Mouse (Mus musculus): ENCODE results near the gene St8sia6.
"Not testable (repeated sequence)": the region's sequence is repeated elsewhere in the genome, so short reads cannot be mapped to it uniquely, and the experiment has no call there.

- TF ChIP-seq CTCF, EP300 (IDR thresholded peaks at IDR 0.05; ENCODE audit: low read depth): not testable (repeated sequence)
Observed at GRCm38 (mm10) chr2:13603636-13604035, 190.2 kb downstream of the St8sia6 start.

Measured in heart, postnatal 0 days (tissue).